Mouse (Mus musculus): ENCODE measurements at regions not wholly inside any gene's neighbourhood (a gene's known extent, or its start where the extent isn't known, plus 50 kb on each side); places are given as distances from the start of the nearest gene placed in this dataset.
"Not testable (repeated sequence)": the region's sequence is repeated elsewhere in the genome, so short reads cannot be mapped to it uniquely, and the experiment has no call there.

DNA sequence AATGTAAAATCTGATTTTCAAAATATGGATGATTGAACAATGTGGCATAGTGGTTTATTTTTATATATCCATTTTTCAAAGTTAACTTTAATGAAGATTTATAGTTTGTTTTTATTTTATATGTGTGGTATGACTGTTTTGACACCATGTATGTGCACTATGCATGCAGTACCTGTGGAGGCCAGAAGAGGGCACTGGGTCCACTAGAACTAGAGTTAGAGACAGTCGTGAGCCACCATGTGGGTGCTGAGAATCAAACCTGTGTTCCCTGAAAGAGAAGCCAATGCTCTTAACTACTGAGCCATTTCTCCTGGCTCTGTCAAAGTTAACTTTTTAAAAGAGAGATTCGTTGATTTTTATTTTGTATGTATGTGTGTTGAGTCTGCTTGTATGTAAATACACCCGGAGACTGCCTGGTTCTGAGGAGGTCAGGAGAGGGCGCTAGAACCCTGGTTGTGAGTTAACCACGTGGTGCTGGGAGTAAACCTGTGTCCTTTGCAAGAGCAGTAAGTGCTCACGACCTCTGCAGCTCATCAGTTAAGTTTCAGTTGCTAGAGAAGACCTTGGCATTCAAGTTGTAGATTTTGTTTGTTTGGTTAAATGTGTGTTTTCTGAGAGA lies 266.3 kb upstream of the Nr5a2 start:
- in situ Hi-C loops (cut with MboI, MseI): no loop called here

DNA sequence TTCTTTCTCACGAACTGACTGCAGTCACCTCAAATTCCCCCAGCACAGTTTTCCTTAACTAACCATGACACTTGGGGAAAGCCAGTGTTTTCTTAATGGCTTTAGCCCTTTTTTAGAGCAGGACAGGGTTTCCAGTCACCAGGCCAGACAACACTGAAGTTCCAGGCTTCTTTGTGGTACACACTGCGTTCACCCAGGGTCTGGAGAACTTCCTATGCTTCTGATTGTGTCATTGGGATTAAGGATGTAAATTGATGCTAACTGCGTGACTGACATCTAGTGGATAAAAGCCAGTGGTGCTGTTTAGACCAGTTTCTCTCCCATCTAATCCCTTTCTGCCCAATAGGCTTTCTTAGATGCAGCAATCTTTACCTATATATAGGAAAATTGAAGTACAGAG lies 265.2 kb upstream of the Nr5a2 start:
- in situ Hi-C loops (cut with MboI, MseI): no loop called here

DNA sequence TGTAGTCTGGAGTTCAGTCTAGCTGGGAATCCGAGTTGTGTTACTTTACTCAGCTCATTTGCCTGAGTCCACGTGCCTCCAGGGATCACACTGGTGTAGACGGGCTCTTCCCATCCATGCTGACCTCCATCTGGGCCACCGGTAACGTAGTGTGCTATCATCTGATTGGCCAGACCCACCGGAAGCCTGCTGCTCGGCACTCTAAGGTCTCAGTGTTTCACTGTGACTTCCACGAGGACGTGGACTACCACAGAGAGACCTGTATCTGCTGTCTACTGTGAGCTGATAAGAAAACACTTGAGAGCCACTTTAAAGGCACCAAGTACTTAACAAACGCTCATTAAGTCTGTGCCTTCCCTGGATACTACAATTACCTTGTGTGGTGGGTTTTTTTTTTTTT lies 262.8 kb upstream of the Nr5a2 start:
- in situ Hi-C loops (cut with MboI, MseI): no loop called here

DNA sequence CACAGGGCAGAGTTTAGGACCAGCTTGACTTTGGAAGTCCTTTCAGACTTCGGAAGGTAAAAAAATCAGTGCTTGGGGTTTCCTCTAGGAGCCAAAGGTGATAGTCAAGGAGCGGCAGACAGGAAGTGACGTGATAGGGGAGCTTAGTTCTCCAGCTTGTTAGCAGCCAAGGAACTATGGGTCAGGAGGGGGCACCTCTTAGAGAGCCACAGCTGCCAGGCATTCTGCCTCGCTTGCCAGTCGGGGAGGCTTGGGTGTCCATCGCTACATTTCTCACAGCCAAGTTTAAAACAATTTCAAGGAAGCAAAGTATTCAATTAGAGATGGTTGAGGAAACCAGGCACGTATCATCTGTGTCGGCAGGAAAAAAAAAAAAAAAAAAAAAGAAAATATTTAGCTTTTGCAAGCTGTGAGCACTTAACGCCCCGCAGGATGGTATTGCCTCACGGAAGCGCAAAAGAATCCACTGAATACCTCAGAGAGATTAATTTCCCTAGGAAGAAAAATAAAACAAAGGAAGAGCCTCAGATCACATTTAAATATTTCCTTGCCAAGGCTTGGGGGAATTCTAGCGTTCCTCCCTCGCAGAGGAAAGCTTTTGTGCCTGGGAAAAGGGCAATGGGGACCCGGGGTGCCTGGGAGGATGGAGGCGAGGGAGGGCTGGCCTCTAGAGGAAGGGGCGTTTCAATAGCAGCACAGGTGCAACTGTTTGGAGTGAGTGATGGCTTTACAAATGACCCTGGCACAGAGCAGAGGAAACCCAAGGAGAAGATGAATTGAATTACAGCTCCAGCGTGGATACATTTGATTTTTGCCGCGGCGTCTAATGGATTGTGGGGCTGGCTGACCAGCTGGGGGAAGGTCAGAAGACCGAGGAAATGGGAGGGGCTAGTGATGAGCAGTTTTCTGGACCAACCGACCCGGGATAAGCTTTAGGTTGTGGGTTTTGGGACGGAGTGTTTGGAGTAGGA lies 261.1 kb upstream of the Nr5a2 start:
- in situ Hi-C loops (cut with MboI, MseI): no loop called here

DNA sequence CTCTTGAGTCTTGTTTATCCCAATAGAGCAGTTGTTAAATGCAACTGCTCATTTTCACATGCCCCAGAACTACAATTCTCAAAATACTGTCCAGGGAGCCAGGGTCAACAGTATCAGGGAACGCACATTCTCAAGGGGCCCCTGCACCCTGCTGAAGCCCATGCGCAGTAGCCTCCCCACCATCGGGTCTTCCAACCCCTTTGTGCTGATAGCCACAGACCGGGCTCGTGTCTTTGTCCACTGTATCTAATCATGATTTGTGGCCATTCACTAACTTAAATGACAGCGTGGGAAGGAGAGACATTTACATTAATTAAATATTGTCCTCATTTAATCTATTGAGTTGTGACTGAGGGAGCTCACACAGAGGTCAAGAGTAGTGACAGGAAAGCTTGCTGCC lies 260.0 kb upstream of the Nr5a2 start:
- in situ Hi-C loops (cut with MboI, MseI): no loop called here

DNA sequence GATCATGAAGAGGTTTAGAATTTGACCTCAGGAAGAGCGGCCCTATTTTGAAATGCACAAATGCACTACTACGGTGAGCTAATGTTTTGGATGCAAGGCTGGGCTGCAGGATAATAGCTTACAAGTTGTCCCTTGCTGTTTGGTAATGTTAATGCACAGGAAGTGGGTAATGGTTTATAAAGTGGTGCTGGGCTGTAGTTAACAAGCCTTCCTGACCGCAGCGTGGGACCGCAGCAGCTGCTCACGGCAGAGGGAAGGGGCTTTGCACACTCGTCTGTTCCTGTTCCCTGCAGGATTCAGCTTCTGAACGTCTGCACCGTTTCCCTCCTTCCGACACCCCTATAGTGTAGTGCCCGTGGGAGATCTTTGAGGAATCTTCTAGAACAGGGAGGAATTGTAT lies 258.4 kb upstream of the Nr5a2 start:
- in situ Hi-C loops (cut with MboI, MseI): no loop called here

DNA sequence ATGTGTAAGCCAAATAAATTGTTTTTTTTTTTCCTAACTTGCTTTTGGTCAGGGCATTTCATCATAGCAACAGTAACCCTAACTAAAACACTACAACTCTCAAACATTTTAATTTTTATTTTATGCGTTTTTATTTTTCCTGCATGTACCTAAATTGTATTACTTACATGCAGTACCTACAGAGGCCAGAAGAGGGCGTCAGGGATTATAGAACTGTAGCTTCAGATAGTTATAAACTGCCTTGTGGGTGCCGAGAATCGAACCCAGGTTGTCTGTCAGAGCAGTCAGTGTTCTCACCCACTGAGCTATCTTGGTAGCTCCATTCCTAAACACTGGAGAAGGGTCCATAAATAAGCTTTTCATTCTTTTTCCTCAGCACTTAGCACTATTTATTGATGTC lies 257.8 kb upstream of the Nr5a2 start:
- in situ Hi-C loops (cut with MboI, MseI): no loop called here

DNA sequence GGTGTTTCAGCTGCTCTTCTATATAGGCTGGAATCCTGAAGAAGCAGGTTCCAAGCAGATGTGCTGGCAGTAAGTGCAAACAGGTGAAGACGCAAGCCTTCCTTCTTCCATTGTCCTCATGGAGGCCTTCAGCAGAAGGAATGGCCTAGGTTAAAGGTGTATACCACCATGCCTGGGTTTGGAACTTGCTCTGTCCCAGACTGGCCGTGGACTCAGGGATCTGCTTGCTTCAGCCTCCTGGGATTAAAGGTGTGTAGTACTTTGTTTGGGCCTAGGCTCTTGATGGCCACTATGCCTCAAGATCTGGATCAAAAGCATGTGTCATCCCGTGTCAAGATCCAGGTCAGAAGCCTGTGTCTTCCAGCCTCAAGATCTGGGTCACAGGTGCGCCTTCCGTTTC lies 257.0 kb upstream of the Nr5a2 start:
- in situ Hi-C loops (cut with MboI, MseI): no loop called here

DNA sequence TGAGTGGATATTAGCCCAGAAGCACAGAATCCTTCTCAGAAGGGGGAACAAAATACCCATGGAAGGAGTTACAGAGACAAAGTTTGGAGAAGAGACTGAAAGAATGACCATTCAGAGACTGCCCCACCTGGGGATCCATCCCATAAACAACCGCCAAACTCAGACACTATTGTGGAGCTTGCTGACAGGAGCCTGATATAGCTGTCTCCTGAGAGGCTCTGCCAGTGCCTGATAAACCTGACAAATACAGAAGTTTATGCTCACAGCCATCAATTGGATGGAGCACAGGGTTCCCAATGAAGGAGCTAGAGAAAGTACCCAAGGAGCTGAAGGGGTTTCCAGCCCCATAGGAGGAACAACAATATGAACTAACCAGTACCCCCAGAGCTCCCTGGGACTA lies 254.1 kb upstream of the Nr5a2 start:
- in situ Hi-C loops (cut with MboI, MseI): not testable (repeated sequence)

DNA sequence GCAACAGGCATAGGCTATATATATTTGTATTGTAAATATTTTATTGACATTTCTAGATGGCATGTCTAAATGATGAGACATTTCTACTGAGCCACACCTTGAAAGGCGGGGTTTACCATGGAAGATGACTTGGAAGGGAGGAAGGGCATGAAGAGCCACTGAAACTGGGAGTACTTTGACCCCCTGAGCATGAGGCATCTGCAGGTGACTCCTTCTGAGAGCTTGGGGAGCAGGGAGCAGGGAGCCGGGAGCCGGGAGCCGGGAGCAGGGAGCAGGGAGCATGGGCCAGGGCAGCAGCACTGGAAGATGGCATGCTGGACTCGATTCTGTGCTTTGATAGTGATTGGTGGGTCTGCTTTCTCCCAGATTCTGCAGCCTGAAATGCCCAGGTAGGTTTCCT lies 253.5 kb upstream of the Nr5a2 start:
- in situ Hi-C loops (cut with MboI, MseI): no loop called here

DNA sequence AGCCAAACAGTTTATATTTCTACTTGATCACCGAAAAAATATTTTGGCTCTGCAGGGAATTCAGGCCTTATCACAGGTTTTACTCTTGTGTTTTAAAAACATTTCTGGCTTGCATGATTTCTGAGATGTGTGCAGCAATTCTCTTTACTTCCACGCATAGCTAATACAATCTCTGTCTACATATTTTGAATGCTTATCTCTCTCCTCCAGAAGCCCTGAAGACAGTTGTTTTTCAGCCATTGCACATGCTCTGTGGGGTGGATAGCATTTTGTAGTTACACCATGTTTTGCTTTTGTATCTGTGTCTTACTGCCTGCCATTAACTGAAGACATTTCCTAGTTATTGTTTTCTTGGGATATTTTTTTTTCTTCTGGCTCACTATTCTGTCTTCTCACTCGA lies 252.6 kb upstream of the Nr5a2 start:
- in situ Hi-C loops (cut with MboI, MseI): no loop called here

DNA sequence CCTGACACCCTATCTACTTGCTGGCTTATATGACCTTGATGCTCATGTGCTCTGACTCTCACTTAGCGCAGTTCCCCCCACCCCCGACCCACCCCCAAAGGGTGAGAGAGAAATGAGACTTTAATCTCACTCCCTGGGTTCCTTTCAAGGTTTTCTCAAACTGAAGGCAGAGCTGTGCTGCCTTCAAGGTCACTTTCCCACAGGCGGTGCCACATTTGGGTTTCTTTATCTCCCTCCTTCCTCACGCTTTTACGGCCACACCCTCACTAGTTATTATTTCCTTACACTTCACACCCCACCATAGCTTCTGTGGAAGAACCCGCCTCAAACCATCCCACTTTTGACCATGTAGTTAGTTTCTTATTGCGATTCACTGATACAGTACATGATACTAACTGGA lies 244.1 kb upstream of the Nr5a2 start:
- in situ Hi-C loops (cut with MboI, MseI): no loop called here

DNA sequence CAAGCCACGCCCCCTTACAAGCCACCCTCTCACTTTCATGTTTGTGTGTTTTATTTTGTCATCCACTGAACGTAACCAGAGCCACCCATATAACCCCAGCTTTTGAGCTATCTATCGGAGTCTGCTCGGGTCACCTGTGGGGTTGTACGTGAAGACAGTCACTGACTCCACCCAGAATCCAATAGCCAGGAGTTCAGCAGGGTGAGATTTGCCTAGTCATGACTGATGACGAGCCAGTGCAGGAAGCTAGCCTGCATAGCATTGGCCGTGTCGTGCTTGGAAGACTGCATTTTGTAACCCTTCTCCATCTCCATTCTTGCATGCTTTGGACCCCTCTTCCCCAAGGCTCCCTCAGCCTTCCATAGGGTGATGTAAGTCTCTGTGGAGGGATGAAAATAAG lies 243.3 kb upstream of the Nr5a2 start:
- in situ Hi-C loops (cut with MboI, MseI): no loop called here

DNA sequence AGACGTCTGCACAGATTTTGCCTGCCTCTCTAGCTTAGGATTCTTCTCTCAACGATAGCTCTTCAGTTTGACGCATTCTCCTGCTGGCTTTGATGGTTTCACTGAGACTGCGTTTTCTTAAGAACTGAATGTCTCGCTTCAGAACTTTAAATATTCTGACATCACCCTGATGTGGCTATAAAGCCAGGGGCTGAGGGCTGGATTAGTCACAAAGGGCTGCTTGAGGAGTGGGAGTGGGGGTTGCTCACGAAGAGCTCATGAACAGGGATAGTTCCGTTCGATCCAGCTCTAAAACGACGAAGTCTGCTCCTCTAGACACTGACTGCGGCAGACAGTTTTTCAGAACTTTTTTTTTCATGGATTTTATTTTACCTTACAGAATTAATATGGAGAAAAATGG lies 240.7 kb upstream of the Nr5a2 start:
- in situ Hi-C loops (cut with MboI, MseI): no loop called here

DNA sequence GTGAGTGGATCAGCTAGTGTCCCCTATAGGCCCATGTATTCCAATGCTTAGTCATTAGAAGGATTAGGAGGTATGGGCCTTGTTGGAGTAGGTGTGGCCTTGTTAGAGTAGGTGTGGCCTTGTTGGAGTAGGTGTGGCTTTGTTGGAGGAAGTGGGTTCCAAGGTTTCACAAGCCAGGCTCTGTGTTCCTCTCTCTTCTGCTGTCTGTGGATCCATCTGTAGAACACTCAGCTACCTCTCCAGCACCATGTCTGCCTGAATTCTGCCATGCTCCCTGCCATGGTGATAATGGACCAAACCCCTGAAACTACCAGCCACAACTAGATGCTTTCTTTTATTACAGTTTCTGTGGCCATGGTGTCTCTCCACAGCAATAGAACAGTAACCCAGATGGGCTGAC lies 235.7 kb upstream of the Nr5a2 start:
- in situ Hi-C loops (cut with MboI, MseI): no loop called here

DNA sequence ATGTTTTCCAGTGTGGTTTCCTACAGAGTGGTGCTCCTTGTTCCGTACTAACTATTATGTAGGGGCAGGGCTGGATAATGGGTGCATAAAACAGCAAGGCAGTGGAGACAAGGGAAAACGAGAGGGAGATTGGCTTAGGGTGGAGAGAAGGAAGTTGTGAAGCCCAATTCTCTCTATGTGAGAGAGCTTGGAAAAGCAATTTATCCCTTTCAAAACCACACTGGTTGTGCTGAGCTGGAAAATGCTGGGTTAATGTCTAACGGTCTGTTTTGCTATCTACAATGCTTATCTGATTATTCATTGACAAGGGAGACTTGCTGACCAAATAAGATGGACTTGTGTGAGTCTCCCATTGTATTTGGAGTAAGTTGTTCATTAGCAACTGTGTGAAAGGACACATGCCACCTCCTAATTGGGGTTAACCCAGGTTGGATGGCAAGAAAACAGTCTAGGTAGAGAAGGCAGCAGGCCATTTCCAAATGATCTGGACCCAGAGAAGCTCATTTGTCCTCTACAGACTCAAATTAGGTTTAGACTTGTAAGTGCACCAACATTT lies 234.9 kb upstream of the Nr5a2 start:
- in situ Hi-C loops (cut with MboI, MseI): no loop called here

DNA sequence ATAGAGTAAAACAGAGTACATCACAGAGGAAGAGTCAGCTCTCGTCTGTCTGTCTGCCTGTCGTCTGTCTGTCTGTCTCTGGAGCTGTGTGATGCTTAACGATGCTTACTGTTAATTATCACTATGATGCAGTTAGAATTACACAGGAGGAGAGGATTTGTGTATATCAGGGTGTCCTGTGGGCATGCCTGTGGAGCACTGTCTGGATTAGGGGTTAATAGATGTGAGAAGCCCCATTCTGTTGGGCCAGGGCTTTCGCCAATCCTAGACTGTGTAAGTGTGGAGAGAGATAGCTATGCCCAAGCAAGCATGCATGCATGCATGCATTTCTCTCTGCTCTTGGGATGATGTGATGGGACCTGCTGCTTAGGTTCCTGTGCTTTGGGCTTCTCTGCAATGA lies 218.0 kb upstream of the Nr5a2 start:
- in situ Hi-C loops (cut with MboI, MseI): no loop called here

DNA sequence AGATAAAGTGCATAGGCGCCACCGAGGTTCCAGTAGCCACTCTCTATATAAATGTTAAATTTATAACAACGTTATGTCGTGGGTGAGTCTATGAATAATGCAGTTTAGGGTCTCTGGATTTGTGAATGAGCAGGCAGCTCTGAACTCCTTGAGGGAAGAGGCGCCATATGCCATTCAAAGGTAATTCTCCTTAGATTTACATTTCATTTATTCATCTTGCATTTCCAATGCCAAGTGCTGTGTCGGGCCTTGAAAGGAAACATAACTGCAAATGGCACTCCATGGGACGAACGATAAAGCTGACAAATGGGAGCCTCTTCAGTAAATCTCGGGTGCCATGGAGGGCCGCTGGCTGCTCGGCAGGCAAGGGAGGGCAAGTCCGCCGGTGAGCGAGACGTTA lies 216.4 kb upstream of the Nr5a2 start:
- in situ Hi-C loops (cut with MboI, MseI): no loop called here

DNA sequence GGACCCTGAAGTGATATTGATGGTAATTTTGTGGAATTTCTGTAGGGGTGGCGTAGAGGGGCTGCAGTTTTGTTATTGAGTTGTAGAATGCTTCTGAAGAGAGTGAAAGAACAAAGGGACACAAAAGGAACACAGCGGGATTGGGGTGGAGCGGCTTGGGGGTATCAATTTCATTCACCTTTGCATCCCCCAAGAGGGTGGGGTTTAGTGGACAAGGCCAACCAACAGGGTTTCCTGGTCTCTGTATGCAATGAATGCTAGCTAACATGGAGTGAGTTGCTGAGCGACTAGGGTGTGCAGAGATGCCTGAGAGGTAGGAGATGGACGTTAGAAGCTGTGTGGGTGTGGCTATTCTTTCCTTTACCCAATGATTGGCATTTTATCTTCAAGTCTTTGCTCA lies 213.8 kb upstream of the Nr5a2 start:
- in situ Hi-C loops (cut with MboI, MseI): no loop called here

DNA sequence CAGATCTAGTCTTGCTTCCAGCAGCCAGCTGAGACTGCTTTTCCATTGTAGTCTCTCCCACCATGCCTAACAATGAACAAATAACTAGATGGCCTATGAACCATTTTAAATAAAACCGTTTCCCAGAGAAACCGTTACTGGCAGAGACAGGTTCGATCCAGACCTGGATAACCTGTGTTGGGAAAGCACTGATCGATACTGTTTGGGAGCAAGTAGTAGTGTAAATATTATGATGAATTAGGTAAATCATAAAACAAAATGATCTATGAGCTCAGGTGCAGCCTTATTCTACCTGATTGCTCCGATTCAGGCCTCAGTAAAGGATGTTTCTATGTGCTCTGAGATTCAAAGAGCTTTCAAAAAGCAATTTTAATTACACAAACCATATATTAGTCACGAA lies 211.9 kb upstream of the Nr5a2 start:
- in situ Hi-C loops (cut with MboI, MseI): no loop called here

DNA sequence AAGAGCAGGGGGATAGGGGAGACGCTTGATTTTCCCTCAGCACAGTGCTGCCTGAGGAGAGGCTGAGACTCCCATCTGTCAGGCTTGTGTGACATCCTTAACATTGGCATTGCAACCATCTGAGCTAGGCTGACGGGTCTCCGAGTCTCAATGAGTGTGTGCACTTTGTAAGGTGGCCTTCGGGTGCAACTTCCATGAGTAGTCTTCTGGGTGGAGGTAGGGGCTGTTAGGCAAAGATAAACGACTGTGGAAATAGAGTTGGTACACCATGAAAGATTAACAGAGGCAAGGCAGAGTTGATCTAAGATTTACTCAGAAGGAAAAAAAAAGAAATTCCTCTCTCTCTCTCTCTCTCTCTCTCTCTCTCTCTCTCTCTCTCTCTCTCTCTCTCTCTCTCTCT lies 211.2 kb upstream of the Nr5a2 start:
- in situ Hi-C loops (cut with MboI, MseI): no loop called here

DNA sequence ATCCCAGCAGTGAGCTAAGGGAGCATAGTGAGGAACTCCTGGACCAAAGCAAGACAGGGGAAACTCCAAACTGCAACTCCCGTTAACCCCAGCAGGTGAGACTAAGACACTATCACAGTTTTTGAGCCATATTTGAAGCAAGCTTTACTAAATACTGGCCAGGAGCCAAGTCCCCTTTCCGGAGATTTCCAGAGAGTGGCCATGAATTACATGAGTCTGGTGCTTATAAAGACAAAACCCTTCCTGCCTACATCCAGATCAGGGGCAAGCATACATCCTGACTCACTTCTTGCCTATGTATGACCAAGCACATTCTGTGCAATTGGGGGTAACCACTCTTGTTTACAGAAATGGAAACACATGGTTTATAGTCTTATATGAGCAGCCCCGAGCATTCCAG lies 187.6 kb upstream of the Nr5a2 start:
- in situ Hi-C loops (cut with MboI, MseI): no loop called here
